Mouse (Mus musculus): Measurements from ENCODE around the gene Mgme1. TPM values are rescaled to one million over a fixed set of nuclear protein-coding genes. Genes with fewer than 3 reads are reported as not detected.

The Mgme1 gene
- polyA plus RNA-seq, 1 experiment from 2014 or later: 27.1 TPM

Other genes starting within 250 kb of the Mgme1 start
- gene Banf2, start 237.6 kb upstream of the Mgme1 start, polyA plus RNA-seq (2016; fragmentation: Nextera tagmentation; extraction: Ambion mirVana): not detected in 2 replicates
- gene Snx5, start 243 bp downstream of the Mgme1 start, polyA plus RNA-seq (2016; fragmentation: Nextera tagmentation; extraction: Ambion mirVana): 132 and 133 TPM in 2 replicates
- 0.20 and 0.36 TPM in 2 replicates for gene Ovol2, start 61.5 kb downstream of the Mgme1 start, polyA plus RNA-seq (2016; fragmentation: Nextera tagmentation; extraction: Ambion mirVana)
- 64.7 and 65.7 TPM in 2 replicates for gene Kat14, start 98.3 kb downstream of the Mgme1 start, polyA plus RNA-seq (2016; fragmentation: Nextera tagmentation; extraction: Ambion mirVana)
- 0.81 TPM in 1 of 2 replicates, not detected in the other for gene Pet117, start 98.3 kb downstream of the Mgme1 start, polyA plus RNA-seq (2016; fragmentation: Nextera tagmentation; extraction: Ambion mirVana)

All from forebrain, embryonic 10.5 days (tissue).